Mouse (Mus musculus) retina, postnatal 7 days (tissue): ENCODE measurements around the gene Smagp.

Source experiments
- DNase-seq: peaks from one replicate; pipeline ENCODE4 v3.0.0-alpha.2; 2012; ENCODE audit warnings: low read depth, low spot score

Smagp gene

DNA sequence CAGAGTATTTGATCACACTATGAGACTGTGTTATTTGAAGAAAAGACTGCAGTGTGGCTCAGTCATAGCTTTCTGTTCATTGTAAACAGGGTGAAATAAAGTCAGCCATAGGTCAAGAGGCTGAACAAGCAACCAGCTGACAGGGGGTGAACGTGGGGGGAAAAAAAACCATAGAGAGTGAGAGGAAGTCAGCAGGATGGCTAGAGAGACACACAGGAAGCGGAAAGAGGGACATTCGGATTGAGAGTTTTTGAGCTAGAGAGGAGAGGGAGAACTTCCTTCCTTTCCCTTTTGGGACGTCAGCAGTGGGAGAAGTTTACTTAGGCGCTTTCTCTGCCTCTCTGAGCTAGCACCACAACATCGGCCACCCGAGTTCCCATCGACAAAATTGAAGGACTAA, 46.3 kb downstream of the Smagp start:
- DNase-seq = no peak

- DNase-seq = no peak
Measured at GRCm38 (mm10) chr15:100588297-100588696, 48.4 kb downstream of the Smagp start.

DNA sequence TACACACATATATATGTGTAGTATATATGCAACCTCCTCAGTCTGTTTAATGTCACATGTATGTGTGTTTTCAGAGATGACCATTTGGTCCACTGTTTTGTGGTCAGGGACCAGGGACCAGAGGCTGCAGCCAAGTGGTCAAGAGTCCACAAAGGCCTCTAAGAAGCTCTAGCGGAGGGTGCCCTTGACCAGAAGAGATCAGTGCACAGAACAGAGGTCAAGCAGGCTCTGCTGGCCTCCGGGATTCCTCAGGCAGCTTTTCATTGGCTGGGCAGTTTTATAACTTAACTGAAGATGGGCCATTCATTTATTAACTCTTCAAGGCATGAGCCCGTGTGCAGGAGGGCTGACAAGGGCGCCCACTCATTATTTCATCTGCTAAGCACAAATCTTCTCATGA, 49.6 kb downstream of the Smagp start:
- DNase-seq = no peak

- DNase-seq = no peak
Measured at GRCm38 (mm10) chr15:100585931-100586330, 50.8 kb downstream of the Smagp start.

DNA sequence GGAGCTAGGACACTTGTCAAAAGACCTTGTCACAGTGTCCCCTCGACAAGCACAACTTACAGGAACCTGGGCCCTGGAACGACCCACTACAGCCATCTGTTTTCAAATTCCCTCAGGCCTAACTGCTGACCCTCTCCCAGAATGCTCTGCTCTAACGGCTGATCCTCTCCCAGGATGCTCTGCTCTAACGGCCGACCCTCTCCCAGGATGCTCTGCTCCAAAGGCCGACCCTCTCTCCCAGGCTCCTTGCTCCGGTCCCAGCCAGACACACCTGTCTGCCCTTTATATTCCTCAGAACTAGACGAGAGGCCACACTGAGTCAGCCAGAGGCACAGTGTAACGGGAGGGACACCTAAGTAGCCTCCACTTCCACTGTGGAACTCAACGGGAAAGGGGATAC, 56.6 kb downstream of the Smagp start:
- DNase-seq = no peak

DNA sequence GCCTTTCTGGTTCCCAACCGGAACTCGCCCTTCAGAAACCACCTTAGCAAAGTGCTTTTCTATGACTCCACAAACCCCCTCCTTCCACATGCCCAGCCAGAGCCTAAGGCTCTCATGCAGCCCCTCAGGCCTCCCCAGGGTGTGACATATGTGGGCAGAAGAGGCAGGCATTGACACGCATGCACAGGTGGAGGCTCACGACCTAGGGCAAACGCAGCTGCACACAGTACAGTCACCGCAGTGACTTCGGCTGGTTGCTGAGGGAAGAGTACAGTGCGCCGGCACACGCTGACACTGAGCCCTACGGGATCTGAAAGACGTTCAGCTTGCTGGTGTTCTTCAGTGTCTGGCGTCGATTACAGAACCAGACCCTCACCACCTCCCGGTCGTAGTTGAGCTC, 58.8 kb downstream of the Smagp start:
- DNase-seq = no peak

GRCm38 (mm10) chr15:100576810-100577209, 59.9 kb downstream of the Smagp start:
- no peak for DNase-seq

- DNase-seq = no peak
Measured at GRCm38 (mm10) chr15:100576392-100576791, 60.3 kb downstream of the Smagp start.

GRCm38 (mm10) chr15:100575366-100575765, 61.4 kb downstream of the Smagp start:
- no peak for DNase-seq

DNA sequence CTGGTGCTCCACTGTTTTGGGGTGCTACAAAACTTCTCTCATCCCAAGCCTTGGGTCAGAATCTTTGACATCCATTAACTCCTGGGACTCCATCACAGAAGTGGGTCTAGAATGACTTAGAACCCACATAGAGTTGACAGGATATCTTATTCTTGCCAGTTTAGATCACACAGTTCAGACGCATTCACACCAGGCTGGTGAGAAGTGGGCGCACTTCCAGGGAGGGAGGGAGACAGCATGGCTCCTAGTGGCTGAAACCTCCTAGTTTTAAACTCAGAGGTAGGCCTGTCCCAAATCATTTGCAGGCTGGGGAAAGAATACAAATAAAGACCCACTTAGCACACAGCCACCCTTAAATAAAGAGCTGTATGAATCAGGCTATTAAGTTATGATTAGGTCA, 62.4 kb downstream of the Smagp start:
- no peak for DNase-seq

DNA sequence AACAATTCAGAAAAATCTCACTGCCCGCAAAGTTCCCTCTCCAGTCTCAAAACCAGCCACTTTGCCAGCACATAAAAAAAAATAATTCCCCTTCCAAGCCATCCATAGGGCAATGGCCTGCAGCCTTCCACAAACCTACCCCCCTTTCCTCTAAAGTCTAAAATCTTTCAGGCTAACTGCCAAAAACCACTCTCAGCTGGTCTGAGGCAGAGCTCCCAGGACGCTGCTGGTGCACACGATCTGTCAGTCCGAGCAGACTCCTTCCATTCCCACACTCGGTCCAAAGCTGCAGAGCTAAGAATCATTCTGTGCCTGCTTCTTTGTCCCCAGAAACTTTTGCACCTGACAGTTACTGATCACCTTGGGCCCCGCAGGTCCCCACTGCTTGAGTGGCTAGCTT, 62.8 kb downstream of the Smagp start:
- no peak for DNase-seq
